Mouse (Mus musculus): ENCODE data around the gene Trhde.

Trhde gene

GRCm38 (mm10) chr10:114509186-114509585, 292.9 kb downstream of the Trhde start:
- DNase-seq (ENCODE audit: low read depth, low spot score) = no peak
- H3K27me3 ChIP-seq (ENCODE audit: control insufficient read depth, insufficient read depth, low read length, poor library complexity, severe bottlenecking) = no peaks in the 10 kb centered on the region
- no peaks in the 10 kb centered on the region for H3K36me3 ChIP-seq (ENCODE audit: control insufficient read depth, insufficient read depth, low read length, poor library complexity, severe bottlenecking)

GRCm38 (mm10) chr10:114488806-114489205, 313.3 kb downstream of the Trhde start:
- no peaks in the 10 kb centered on the region for H3K27me3 ChIP-seq (ENCODE audit: control insufficient read depth, insufficient read depth, low read length, poor library complexity, severe bottlenecking)
- DNase-seq (ENCODE audit: low read depth, low spot score) = no peak
- no peaks in the 10 kb centered on the region for H3K36me3 ChIP-seq (ENCODE audit: control insufficient read depth, insufficient read depth, low read length, poor library complexity, severe bottlenecking)

- no peaks in the 10 kb centered on the region for H3K36me3 ChIP-seq (ENCODE audit: control insufficient read depth, insufficient read depth, low read length, poor library complexity, severe bottlenecking)
- DNase-seq (ENCODE audit: low read depth, low spot score) = no peak
- H3K27me3 ChIP-seq (ENCODE audit: control insufficient read depth, insufficient read depth, low read length, poor library complexity, severe bottlenecking) = no peaks in the 10 kb centered on the region
Observed at GRCm38 (mm10) chr10:114455591-114455990, 346.5 kb downstream of the Trhde start.

- no peaks in the 10 kb centered on the region for H3K36me3 ChIP-seq (ENCODE audit: control insufficient read depth, insufficient read depth, low read length, poor library complexity, severe bottlenecking)
- no peaks in the 10 kb centered on the region for H3K27me3 ChIP-seq (ENCODE audit: control insufficient read depth, insufficient read depth, low read length, poor library complexity, severe bottlenecking)
- DNase-seq (ENCODE audit: low read depth, low spot score) = no peak
Observed at GRCm38 (mm10) chr10:114448116-114448515, 354.0 kb downstream of the Trhde start.

GRCm38 (mm10) chr10:114418956-114419530, 383.1 kb downstream of the Trhde start:
- H3K27me3 ChIP-seq (ENCODE audit: control insufficient read depth, insufficient read depth, low read length, poor library complexity, severe bottlenecking) = no peaks in the 10 kb centered on the region
- DNase-seq (ENCODE audit: low read depth, low spot score) = no peak
- no peaks in the 10 kb centered on the region for H3K36me3 ChIP-seq (ENCODE audit: control insufficient read depth, insufficient read depth, low read length, poor library complexity, severe bottlenecking)

GRCm38 (mm10) chr10:114415717-114416116, 386.4 kb downstream of the Trhde start:
- no peak for DNase-seq (ENCODE audit: low read depth, low spot score)
- H3K36me3 ChIP-seq (ENCODE audit: control insufficient read depth, insufficient read depth, low read length, poor library complexity, severe bottlenecking) = no peaks in the 10 kb centered on the region
- H3K27me3 ChIP-seq (ENCODE audit: control insufficient read depth, insufficient read depth, low read length, poor library complexity, severe bottlenecking) = no peaks in the 10 kb centered on the region

- no peak for DNase-seq (ENCODE audit: low read depth, low spot score)
- H3K36me3 ChIP-seq (ENCODE audit: control insufficient read depth, insufficient read depth, low read length, poor library complexity, severe bottlenecking) = no peaks in the 10 kb centered on the region
- H3K27me3 ChIP-seq (ENCODE audit: control insufficient read depth, insufficient read depth, low read length, poor library complexity, severe bottlenecking) = no peaks in the 10 kb centered on the region
Observed at GRCm38 (mm10) chr10:114405260-114405659, 396.8 kb downstream of the Trhde start.

- DNase-seq (ENCODE audit: low read depth, low spot score) = no peak
- H3K36me3 ChIP-seq (ENCODE audit: control insufficient read depth, insufficient read depth, low read length, poor library complexity, severe bottlenecking) = no peaks in the 10 kb centered on the region
- H3K27me3 ChIP-seq (ENCODE audit: control insufficient read depth, insufficient read depth, low read length, poor library complexity, severe bottlenecking) = no peaks in the 10 kb centered on the region
Observed at GRCm38 (mm10) chr10:114403795-114404194, 398.3 kb downstream of the Trhde start.

GRCm38 (mm10) chr10:114370804-114371203, 431.3 kb downstream of the Trhde start:
- Histone ChIP-seq H3K27me3 (ENCODE audit: control insufficient read depth, insufficient read depth, low read length, poor library complexity, severe bottlenecking) (no peaks in the 10 kb centered on the region), H3K36me3 (ENCODE audit: control insufficient read depth, insufficient read depth, low read length, poor library complexity, severe bottlenecking) (no peaks in the 10 kb centered on the region)
- DNase-seq (ENCODE audit: low read depth, low spot score) = no peak

GRCm38 (mm10) chr10:114363442-114363841, 438.7 kb downstream of the Trhde start:
- H3K27me3 ChIP-seq (ENCODE audit: control insufficient read depth, insufficient read depth, low read length, poor library complexity, severe bottlenecking) = no peaks in the 10 kb centered on the region
- no peak for DNase-seq (ENCODE audit: low read depth, low spot score)

GRCm38 (mm10) chr10:114362631-114363030, 439.5 kb downstream of the Trhde start:
- H3K27me3 ChIP-seq (ENCODE audit: control insufficient read depth, insufficient read depth, low read length, poor library complexity, severe bottlenecking) = no peaks in the 10 kb centered on the region
- DNase-seq (ENCODE audit: low read depth, low spot score) = no peak
- no peaks in the 10 kb centered on the region for H3K36me3 ChIP-seq (ENCODE audit: control insufficient read depth, insufficient read depth, low read length, poor library complexity, severe bottlenecking)

More at GRCm38 (mm10) chr10:114363442-114363841, 438.7 kb downstream of the Trhde start:
- H3K36me3 ChIP-seq (ENCODE audit: control insufficient read depth, insufficient read depth, low read length, poor library complexity, severe bottlenecking) = no peaks in the 10 kb centered on the region
